Mouse (Mus musculus): ENCODE measurements around the gene Umps. TPM values are rescaled to one million over a fixed set of nuclear protein-coding genes. Genes with fewer than 3 reads are reported as not detected.

Umps gene
- total and polyA plus RNA-seq, 2 experiments from 2014 or later = 24.7 to 28.3 TPM

GRCm38 (mm10) chr16:33947664-33948571 is 18.9 kb downstream of the Umps start:
- no peak for TF ChIP-seq CTCF (IDR thresholded peaks at IDR 0.05; ENCODE audit: low read depth)
- Histone ChIP-seq H3K36me3 (ENCODE audit: insufficient read depth) (peaks cover 1% of the 10 kb centered on the region; the same call in 1 of the 2 replicates), H3K27ac (ENCODE audit: low read depth, low read length) (no peak overlapping the region), H3K4me1 (ENCODE audit: insufficient read depth) (no peaks in the 10 kb centered on the region; the same call in 1 of the 2 replicates), H3K27me3 (ENCODE audit: insufficient read depth, low read length) (no peaks in the 10 kb centered on the region), H3K4me3 (ENCODE audit: low read depth, low read length) (no peak overlapping the region), H3K4me2 (ENCODE audit: low read depth) (no peak overlapping the region), H3K9ac (no peak overlapping the region), H3K9me3 (ENCODE audit: low read length) (no peaks in the 10 kb centered on the region)
- ATAC-seq = no peak
- WGBS = 73% methylated on average over 17 of the region's 17 CpGs
- no peak for DNase-seq

- H3K36me3 ChIP-seq (ENCODE audit: insufficient read depth) = no peaks in the 10 kb centered on the region
- H3K4me3 ChIP-seq (ENCODE audit: low read depth, low read length) = no peak overlapping the region
- H3K27ac ChIP-seq (ENCODE audit: low read depth, low read length) = no peak overlapping the region
- 75% methylated on average over 7 of the region's 7 CpGs for WGBS
- ATAC-seq (no peak), DNase-seq (no peak)
- no peaks in the 10 kb centered on the region for H3K27me3 ChIP-seq (ENCODE audit: insufficient read depth, low read length)
- no peak overlapping the region for H3K9ac ChIP-seq
- no peaks in the 10 kb centered on the region; the same call in 1 of the 2 replicates for H3K4me1 ChIP-seq (ENCODE audit: insufficient read depth)
- H3K4me2 ChIP-seq (ENCODE audit: low read depth) = no peak overlapping the region
- H3K9me3 ChIP-seq (ENCODE audit: low read length) = no peaks in the 10 kb centered on the region
- no peak for TF ChIP-seq CTCF (IDR thresholded peaks at IDR 0.05; ENCODE audit: low read depth)
These were observed 20.8 kb downstream of the Umps start for GRCm38 (mm10) chr16:33946021-33946420.

DNA sequence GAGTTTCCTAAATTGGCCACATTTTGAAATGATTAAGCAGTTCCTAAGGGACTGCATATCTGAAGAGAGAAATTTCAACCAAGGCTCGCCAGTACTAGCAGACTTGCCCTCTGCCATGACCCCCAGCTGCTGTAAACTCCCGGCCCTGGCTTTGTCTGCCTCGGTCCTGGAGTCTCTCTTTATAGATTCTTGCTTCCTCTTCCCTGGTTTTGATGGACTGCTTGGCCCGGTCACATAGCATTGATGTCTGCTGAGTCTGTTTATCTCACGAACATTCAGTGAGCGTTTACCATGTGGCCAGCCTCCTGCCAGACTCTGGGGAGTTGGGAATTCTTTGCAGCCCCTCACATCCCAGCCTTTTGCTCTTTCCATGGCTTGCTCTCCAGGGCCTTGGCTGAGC is 22.1 kb downstream of the Umps start:
- no peak for DNase-seq
- no peaks in the 10 kb centered on the region for H3K36me3 ChIP-seq (ENCODE audit: insufficient read depth)
- TF ChIP-seq CTCF (IDR thresholded peaks at IDR 0.05; ENCODE audit: low read depth) = no peak

DNA sequence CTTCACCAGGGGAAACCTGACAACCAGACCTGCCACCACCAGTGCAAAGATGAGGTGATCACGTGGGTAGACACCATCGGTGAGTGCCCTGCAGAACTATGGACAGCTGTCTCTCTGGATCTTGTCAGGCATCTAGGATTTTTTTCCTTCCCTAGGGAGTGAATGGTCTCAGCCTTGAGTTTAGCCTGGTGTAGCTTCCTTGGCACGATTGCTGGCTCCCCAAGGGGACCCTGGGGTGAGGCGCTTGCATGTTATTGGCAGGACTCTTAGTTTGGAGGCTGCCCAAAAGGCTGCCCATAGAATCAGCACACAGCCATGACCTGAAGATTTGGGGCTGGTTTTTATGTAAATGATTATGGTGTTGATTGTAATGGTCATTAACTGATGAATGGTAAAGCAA is 22.7 kb downstream of the Umps start:
- WGBS = 67% methylated on average over 4 of the region's 4 CpGs
- TF ChIP-seq CTCF (IDR thresholded peaks at IDR 0.05; ENCODE audit: low read depth) = no peak
- H3K27ac ChIP-seq (ENCODE audit: low read depth, low read length) = no peak overlapping the region
- DNase-seq (no peak), ATAC-seq (no peak)
- H3K4me1 ChIP-seq (ENCODE audit: insufficient read depth) = no peaks in the 10 kb centered on the region; the same call in 1 of the 2 replicates
- H3K27me3 ChIP-seq (ENCODE audit: insufficient read depth, low read length) = no peaks in the 10 kb centered on the region
- H3K36me3 ChIP-seq (ENCODE audit: insufficient read depth) = no peaks in the 10 kb centered on the region
- H3K4me2 ChIP-seq (ENCODE audit: low read depth) = no peak overlapping the region
- H3K9me3 ChIP-seq (ENCODE audit: low read length) = no peaks in the 10 kb centered on the region
- no peak overlapping the region for H3K4me3 ChIP-seq (ENCODE audit: low read depth, low read length)
- no peak overlapping the region for H3K9ac ChIP-seq

More for the DNA sequence above, 22.1 kb downstream of the Umps start:
- H3K9ac ChIP-seq = no peak overlapping the region
- no peaks in the 10 kb centered on the region for H3K9me3 ChIP-seq (ENCODE audit: low read length)
- ATAC-seq = no peak
- H3K27me3 ChIP-seq (ENCODE audit: insufficient read depth, low read length) = no peaks in the 10 kb centered on the region
- H3K4me2 ChIP-seq (ENCODE audit: low read depth) = no peak overlapping the region
- WGBS = 57% methylated on average over 6 of the region's 6 CpGs
- H3K4me3 ChIP-seq (ENCODE audit: low read depth, low read length) = no peak overlapping the region
- no peaks in the 10 kb centered on the region; the same call in 1 of the 2 replicates for H3K4me1 ChIP-seq (ENCODE audit: insufficient read depth)
- H3K27ac ChIP-seq (ENCODE audit: low read depth, low read length) = no peak overlapping the region

DNA sequence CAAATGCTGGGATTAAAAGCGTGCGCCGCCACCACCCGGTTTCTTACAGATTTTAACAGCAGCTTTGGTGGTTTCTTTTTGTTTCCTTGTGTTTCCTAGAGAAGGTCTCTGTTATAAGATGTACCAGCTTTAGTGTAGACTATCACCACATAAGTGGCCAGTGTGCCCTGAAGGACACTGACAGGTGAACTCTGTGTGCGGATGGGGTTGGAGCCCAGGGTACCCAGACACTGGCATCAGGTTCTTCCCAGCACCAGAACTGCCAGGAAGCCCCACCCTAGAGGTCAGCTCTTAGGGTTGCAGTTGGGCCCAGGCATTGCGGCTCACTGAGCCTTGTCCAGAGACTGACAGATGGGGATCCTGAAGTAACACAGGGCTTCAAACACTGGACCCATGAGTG is 23.4 kb downstream of the Umps start:
- Histone ChIP-seq H3K9me3 (ENCODE audit: low read length) (no peaks in the 10 kb centered on the region), H3K4me3 (ENCODE audit: low read depth, low read length) (no peak overlapping the region), H3K4me2 (ENCODE audit: low read depth) (no peak overlapping the region), H3K27me3 (ENCODE audit: insufficient read depth, low read length) (no peaks in the 10 kb centered on the region), H3K4me1 (ENCODE audit: insufficient read depth) (no peaks in the 10 kb centered on the region; the same call in 1 of the 2 replicates), H3K9ac (no peak overlapping the region), H3K27ac (ENCODE audit: low read depth, low read length) (no peak overlapping the region), H3K36me3 (ENCODE audit: insufficient read depth) (no peaks in the 10 kb centered on the region)
- WGBS = 98% methylated on average over 6 of the region's 6 CpGs
- DNase-seq = no peak
- no peak for TF ChIP-seq CTCF (IDR thresholded peaks at IDR 0.05; ENCODE audit: low read depth)
- no peak for ATAC-seq

DNA sequence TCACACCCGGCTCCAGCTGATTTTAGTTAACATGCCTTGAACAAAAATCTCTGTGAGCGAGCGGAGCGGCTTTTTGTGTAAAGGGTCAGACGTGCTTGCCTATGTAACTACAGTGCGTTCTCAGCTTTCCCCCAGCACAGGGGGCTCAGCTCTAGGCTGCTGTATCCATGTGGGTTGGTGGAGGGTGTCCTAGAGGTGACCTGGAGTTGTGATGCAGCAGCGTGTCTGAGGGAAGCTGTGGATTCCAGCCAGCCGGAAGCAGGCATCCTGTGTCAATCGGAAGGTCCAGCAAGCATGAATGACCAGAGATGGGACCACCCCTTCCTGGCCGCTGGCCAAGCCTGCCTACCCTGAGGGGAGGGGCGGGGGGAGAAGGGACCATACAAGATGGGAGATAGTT is 24.5 kb downstream of the Umps start:
- DNase-seq (no peak), ATAC-seq (no peak)
- H3K9ac ChIP-seq = no peak overlapping the region

DNA sequence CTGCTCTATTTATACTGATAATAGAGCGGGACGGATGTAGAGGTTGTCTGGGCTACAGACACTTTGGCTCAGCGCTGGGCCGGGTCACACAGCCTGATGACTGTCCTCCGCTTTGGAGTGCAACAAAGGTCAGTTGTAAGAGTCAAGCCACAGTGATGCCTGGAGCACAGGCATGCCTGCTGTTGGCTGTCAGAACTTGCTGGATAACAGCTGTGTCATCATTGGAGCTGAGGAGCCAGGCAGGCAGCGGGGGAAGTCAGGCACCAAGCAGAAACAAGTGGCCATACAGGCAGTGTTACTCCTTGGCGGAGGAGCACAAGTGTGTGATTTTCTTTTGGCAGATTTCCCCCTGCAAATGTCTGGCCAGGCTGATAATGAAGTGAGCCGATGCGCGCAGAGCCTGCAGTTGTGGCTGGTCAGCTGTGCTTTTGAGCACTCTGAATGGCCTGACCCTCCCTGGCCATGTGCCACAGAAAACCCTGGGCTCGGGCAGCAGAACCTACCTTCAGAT is 25.5 kb downstream of the Umps start:
- no peak overlapping the region for H3K27ac ChIP-seq (ENCODE audit: low read depth, low read length)
- no peak overlapping the region for H3K9ac ChIP-seq
- TF ChIP-seq CTCF (IDR thresholded peaks at IDR 0.05; ENCODE audit: low read depth) = no peak
- ATAC-seq = peak; percentile 65
- peak; percentile 52 for DNase-seq
- H3K36me3 ChIP-seq (ENCODE audit: insufficient read depth) = no peaks in the 10 kb centered on the region
- 40% methylated on average over 11 of the region's 11 CpGs for WGBS
- H3K4me3 ChIP-seq (ENCODE audit: low read depth, low read length) = no peak overlapping the region
- H3K9me3 ChIP-seq (ENCODE audit: low read length) = no peaks in the 10 kb centered on the region
- H3K4me1 ChIP-seq (ENCODE audit: insufficient read depth) = no peaks in the 10 kb centered on the region; the same call in 1 of the 2 replicates
- H3K27me3 ChIP-seq (ENCODE audit: insufficient read depth, low read length) = no peaks in the 10 kb centered on the region
- no peak overlapping the region for H3K4me2 ChIP-seq (ENCODE audit: low read depth)

More for the DNA sequence above, 24.5 kb downstream of the Umps start:
- H3K36me3 ChIP-seq (ENCODE audit: insufficient read depth) = no peaks in the 10 kb centered on the region
- no peak for TF ChIP-seq CTCF (IDR thresholded peaks at IDR 0.05; ENCODE audit: low read depth)
- H3K4me2 ChIP-seq (ENCODE audit: low read depth) = no peak overlapping the region
- no peaks in the 10 kb centered on the region for H3K27me3 ChIP-seq (ENCODE audit: insufficient read depth, low read length)
- no peak overlapping the region for H3K4me3 ChIP-seq (ENCODE audit: low read depth, low read length)
- no peak overlapping the region for H3K27ac ChIP-seq (ENCODE audit: low read depth, low read length)
- H3K4me1 ChIP-seq (ENCODE audit: insufficient read depth) = no peaks in the 10 kb centered on the region; the same call in 1 of the 2 replicates
- H3K9me3 ChIP-seq (ENCODE audit: low read length) = no peaks in the 10 kb centered on the region
- 59% methylated on average over 11 of the region's 11 CpGs for WGBS

Data from forebrain, postnatal 0 days (tissue).